Mouse (Mus musculus) kidney, embryonic 16.5 days (tissue): ENCODE measurements at regions not wholly inside any gene's neighbourhood (a gene's known extent, or its start where the extent isn't known, plus 50 kb on each side); places are given as distances from the start of the nearest gene placed in this dataset.
A peak's percentile ranks its signal among the peaks of the same experiment; 100 is the strongest.

Experiments used
- ATAC-seq: fragments of 200-750 bp; cut with Nextera tagmentation; 2 replicates; pipeline ENCODE4 v1.8.0; 2017; ENCODE audit warnings: moderate TSS enrichment; ENCODE audit not compliant: low FRiP score, low TSS enrichment
- H3K27ac ChIP-seq: fragments of 300-500 bp; sonication (generic); 2 replicates; pipeline ENCODE4 v1.5.1; 2014; ENCODE audit warnings: low read length
- H3K27me3 ChIP-seq: fragments of 300-500 bp; sonication (generic); 2 replicates; pipeline ENCODE4 v1.6.1; 2014; ENCODE audit warnings: low read length, control low read depth, mixed read lengths; ENCODE audit not compliant: insufficient read depth
- H3K36me3 ChIP-seq: fragments of 300-500 bp; sonication (generic); 2 replicates; pipeline ENCODE4 v1.6.1; 2014; ENCODE audit warnings: low read length, control low read depth, mixed read lengths; ENCODE audit not compliant: insufficient read depth
- H3K4me1 ChIP-seq: fragments of 300-500 bp; sonication (generic); 2 replicates; pipeline ENCODE4 v1.6.1; 2014; ENCODE audit warnings: low read length, control low read depth, mixed read lengths; ENCODE audit not compliant: insufficient read depth
- H3K4me2 ChIP-seq: fragments of 300-500 bp; sonication (generic); replicated peaks from 2 replicates; pipeline ENCODE4 v1.6.1; 2014; ENCODE audit warnings: low read depth, low read length
- H3K4me3 ChIP-seq: fragments of 300-500 bp; sonication (generic); 2 replicates; pipeline ENCODE4 v1.5.1; 2014; ENCODE audit warnings: mild to moderate bottlenecking, low read length
- H3K9ac ChIP-seq: fragments of 300-500 bp; sonication (generic); replicated peaks from 2 replicates; pipeline ENCODE4 v1.6.1; 2014; ENCODE audit warnings: low read length
- H3K9me3 ChIP-seq: fragments of 300-500 bp; sonication (generic); 2 replicates; pipeline ENCODE4 v1.6.1; 2016; ENCODE audit warnings: low read length, control low read depth
- whole genome bisulfite sequencing: fragments of 180-500 bp; shearing (Covaris S2); extraction: QIAGEN DNeasy Blood & Tissue Kit; methylation state at CpG from one replicate; pipeline ENCODE4 v1.1.7; 2014; 5-methylcytosine and 5-hydroxymethylcytosine counted together

DNA sequence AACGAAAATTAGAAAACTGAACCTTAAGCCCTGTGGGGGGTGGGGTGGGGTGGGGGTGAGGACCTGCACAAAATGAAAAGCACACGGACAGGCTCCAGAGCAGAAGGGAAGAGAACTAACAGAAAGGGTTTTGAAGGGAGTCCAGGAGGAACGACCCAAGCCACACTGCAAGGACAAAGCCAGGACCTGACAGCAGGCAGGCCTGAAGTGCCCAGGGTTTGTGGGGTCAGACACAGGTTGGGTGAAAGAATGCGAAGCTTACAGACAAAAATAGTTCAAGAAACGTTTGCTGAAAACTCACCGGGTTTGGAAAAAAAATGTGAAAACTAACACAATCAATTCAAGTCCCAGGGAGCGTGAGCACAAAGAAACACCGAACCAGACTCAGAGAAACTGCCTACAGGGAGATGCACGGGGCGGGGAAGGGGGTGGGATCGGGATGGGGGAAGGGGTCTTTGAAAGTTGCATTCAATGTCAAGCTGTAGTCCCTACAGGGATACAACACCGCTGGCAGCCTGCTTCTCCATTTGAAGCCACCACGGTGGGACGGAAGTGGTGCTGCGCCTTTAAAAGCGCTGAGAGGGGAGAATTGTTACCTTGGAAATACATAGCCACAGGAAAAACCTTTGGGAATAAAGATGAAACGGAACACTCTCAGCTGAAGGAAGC is 618.9 kb upstream of the Fam19a5 start:
- Histone ChIP-seq H3K4me1 (0 out of 2 replicates have a peak, but pooled peaks cover 3% of the 10 kb centered on the region), H3K27ac (no peak overlapping the region), H3K36me3 (no peaks in the 10 kb centered on the region), H3K9me3 (no peaks in the 10 kb centered on the region), H3K4me2 (0 out of 2 replicates have a peak overlapping the region, but pooled peaks have one; percentile 1), H3K27me3 (no peaks in the 10 kb centered on the region), H3K9ac (no peak overlapping the region), H3K4me3 (no peak overlapping the region)
- no peak for ATAC-seq
- 15% methylated on average over 17 of the region's 17 CpGs for WGBS

DNA sequence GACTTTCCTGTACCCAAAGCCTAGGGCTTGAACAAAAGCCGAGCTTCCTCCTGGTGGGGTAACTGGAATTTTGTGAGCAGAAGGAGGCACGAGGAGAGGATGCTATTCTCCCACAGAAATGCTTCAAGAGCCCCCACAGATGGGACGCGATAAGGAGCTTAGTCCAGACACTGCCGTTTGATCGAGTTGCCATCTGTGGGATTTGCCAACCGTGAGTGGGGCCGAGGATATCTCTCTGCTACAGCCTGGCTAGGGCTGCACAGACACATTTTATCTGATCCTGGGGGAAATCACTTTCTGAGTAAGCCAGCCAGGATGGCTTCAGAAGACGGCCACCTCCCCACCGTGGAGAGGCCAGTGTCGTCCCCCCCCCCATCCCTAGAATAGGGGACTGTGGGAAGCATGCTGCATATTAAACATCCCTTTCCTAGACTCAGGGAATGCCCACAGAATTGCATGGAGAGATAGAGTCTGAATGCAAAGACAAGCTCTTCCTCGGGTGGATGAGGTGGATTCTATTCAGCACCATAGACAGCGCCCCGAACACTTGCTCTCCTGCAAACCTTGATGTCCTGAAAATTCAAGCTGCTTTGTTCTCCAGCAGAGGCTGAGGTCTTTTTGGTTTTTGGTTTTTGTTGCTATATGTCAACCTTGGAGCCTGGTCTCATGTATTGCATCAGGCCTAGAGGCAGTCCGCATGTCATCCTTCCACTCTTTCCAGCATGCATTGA is 611.6 kb upstream of the Fam19a5 start:
- 55% methylated on average over 15 of the region's 15 CpGs for WGBS

DNA sequence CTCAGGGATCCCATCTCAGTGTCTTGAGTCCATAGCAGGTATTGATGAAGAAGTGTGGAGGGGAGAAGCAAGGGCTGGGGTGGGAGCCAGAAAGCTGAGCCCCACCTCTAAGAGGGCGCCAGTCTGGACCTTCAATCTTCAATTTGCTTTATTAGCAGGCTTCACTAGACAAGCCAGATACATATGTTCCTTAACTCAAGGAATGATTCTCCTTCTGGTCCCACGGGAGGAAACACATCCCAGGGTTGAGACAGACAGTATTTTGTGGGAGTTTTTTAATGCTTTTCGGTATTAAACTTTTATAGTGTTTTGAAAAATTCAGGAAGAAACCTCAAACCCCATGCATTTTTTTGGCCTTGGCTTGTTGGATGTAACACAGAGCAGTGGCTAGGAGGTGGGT is 606.7 kb upstream of the Fam19a5 start:
- ATAC-seq = no peak
- no peak overlapping the region for H3K4me3 ChIP-seq
- no peaks in the 10 kb centered on the region for H3K9me3 ChIP-seq
- WGBS = 80% methylated on average over 3 of the region's 3 CpGs
- no peak overlapping the region for H3K4me2 ChIP-seq
- no peaks in the 10 kb centered on the region for H3K27me3 ChIP-seq
- no peaks in the 10 kb centered on the region for H3K4me1 ChIP-seq
- no peaks in the 10 kb centered on the region for H3K36me3 ChIP-seq
- no peak overlapping the region for H3K27ac ChIP-seq
- H3K9ac ChIP-seq = no peak overlapping the region

More for the DNA sequence above, 611.6 kb upstream of the Fam19a5 start:
- no peaks in the 10 kb centered on the region for H3K9me3 ChIP-seq
- H3K36me3 ChIP-seq = no peaks in the 10 kb centered on the region
- H3K27ac ChIP-seq = no peak overlapping the region
- H3K4me1 ChIP-seq = no peaks in the 10 kb centered on the region
- H3K9ac ChIP-seq = no peak overlapping the region
- no peak for ATAC-seq
- no peak overlapping the region for H3K4me2 ChIP-seq
- no peaks in the 10 kb centered on the region for H3K27me3 ChIP-seq
- no peak overlapping the region for H3K4me3 ChIP-seq

DNA sequence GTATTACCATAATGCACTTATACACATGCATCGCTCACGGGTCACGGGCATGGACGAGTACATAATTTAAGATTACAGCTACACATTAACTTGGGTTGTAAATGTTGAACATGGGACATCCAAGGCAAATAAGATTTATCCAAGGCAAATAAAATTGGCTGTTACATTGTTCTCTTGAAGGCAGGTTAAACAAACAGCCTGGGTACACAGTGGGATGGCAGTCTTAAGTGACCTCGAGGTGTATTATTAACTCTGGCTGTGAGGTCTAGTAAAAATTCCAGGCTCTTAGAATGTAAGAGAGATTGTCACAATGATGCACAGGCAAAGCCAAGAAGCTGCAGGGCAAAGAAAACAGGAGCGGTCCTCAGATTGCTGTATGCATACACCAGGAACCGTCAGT is 599.6 kb upstream of the Fam19a5 start:
- Histone ChIP-seq H3K27me3 (no peaks in the 10 kb centered on the region), H3K36me3 (no peaks in the 10 kb centered on the region), H3K4me2 (no peak overlapping the region), H3K4me3 (no peak overlapping the region), H3K9ac (no peak overlapping the region), H3K4me1 (no peaks in the 10 kb centered on the region), H3K27ac (no peak overlapping the region), H3K9me3 (no peaks in the 10 kb centered on the region)
- WGBS = 53% methylated on average over 7 of the region's 7 CpGs
- ATAC-seq = no peak

DNA sequence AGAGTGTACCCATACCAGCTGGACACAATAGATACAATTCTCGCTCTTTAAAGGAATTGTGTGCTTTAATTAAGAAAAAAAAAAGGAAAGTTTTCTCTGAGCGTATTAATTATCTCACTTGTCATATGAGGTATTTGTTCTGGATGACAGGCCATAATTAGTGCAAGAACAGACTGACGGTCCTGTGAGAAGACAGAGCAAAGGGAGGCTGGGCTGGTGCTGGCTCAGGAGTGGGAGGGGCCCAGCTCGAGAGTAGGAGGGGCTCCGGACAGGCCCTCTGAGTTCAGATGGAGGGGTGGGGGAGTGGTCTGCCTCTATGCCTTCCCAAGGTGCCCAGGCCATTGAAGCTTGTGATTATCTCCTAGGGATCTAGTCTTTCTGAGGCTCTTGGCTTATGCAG is 591.5 kb upstream of the Fam19a5 start:
- Histone ChIP-seq H3K4me3 (no peak overlapping the region), H3K9ac (no peak overlapping the region), H3K4me1 (no peaks in the 10 kb centered on the region), H3K27ac (no peak overlapping the region), H3K36me3 (no peaks in the 10 kb centered on the region), H3K4me2 (no peak overlapping the region), H3K9me3 (no peaks in the 10 kb centered on the region), H3K27me3 (no peaks in the 10 kb centered on the region)
- WGBS = 66% methylated on average over 5 of the region's 5 CpGs
- no peak for ATAC-seq

DNA sequence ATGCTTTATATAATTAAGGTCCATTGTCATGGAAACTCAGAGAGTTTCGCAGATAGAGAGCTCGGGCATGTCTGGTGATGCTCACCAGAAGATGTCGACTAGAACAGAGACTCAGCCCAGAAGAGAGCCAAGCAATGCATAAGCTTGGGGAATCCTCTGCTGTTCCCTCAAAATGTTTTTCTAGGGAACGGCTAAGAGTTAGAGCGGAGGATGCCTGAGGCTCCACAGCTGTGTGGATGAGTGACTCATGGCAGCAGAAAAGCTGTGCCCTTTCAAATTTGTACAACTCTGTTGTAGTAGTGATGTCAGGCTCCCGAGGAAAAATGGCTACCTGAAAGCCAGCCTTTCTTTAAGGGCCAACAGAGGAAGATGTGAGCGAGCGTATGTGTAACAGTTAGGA is 586.2 kb upstream of the Fam19a5 start:
- no peaks in the 10 kb centered on the region for H3K27me3 ChIP-seq
- no peak overlapping the region for H3K4me3 ChIP-seq
- WGBS = 82% methylated on average over 8 of the region's 8 CpGs
- no peak overlapping the region for H3K27ac ChIP-seq
- H3K9me3 ChIP-seq = no peaks in the 10 kb centered on the region
- no peak overlapping the region for H3K4me2 ChIP-seq
- H3K9ac ChIP-seq = no peak overlapping the region
- no peaks in the 10 kb centered on the region for H3K4me1 ChIP-seq
- H3K36me3 ChIP-seq = no peaks in the 10 kb centered on the region
- no peak for ATAC-seq

DNA sequence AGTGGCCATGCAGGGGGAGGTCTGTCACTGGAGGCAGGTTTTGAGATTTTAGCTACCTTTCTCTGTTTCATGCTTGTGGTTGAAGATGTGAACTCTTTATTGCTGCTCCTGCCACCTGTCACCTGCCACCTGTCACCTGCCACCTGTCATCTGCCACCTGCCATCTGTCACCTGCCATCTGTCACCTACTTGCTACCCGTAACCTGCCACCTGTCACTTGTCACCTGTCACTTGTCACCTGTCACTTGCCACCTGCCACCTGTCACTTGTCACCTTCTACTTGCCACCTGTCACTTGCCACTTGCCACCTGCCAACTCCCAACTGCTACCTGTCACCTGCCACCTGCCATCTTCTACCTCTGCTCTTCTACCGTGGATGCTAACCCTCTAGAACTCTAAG is 581.2 kb upstream of the Fam19a5 start:
- no peaks in the 10 kb centered on the region for H3K4me1 ChIP-seq
- H3K4me3 ChIP-seq = no peak overlapping the region
- H3K9me3 ChIP-seq = no peaks in the 10 kb centered on the region
- no peaks in the 10 kb centered on the region for H3K27me3 ChIP-seq
- no peak overlapping the region for H3K4me2 ChIP-seq
- no peak for ATAC-seq
- no peak overlapping the region for H3K27ac ChIP-seq
- H3K36me3 ChIP-seq = no peaks in the 10 kb centered on the region
- 85% methylated on average over 2 of the region's 2 CpGs for WGBS
- H3K9ac ChIP-seq = no peak overlapping the region

DNA sequence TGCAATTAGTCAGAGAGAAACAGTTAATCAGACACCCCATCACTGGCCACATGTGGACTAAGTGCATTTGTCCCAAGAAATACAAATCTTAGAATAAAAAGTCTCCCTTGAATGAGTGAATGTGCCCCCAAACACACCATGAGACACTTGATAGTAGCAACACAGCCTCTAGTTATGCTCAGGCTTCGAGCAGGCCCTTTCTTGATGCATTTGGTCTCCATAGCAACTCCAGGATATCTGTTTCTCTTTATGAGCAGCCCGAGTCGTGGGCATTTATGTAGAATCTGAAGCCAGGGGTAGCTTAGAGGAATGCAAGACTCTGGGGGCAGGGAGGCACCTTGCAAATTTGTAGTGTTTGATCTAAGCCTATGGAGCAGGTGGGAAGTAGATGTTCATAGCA is 580.6 kb upstream of the Fam19a5 start:
- no peak overlapping the region for H3K4me3 ChIP-seq
- ATAC-seq = no peak
- no peak overlapping the region for H3K9ac ChIP-seq
- H3K4me2 ChIP-seq = no peak overlapping the region
- WGBS = 23% methylated on average over 3 of the region's 3 CpGs
- no peaks in the 10 kb centered on the region for H3K4me1 ChIP-seq
- no peaks in the 10 kb centered on the region for H3K27me3 ChIP-seq
- no peaks in the 10 kb centered on the region for H3K36me3 ChIP-seq
- H3K27ac ChIP-seq = no peak overlapping the region
- no peaks in the 10 kb centered on the region for H3K9me3 ChIP-seq

DNA sequence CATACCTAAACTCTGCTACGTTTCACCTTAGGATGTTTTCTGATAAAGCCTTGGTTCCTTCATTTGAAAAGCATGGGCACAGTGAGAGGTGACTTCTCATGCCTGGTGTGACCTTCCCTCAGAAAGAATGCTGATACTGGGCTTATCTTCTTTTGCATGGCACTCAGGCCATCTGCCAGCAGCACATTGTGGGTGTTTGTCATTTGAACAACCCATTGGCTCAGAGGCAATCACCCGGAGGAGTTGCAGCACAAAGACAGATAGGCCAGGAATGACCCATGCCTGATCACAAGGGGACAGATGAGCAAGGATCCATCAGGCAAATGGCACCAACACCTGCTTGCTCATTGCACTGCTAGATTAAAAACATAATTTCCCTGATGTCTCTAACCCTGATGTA is 572.7 kb upstream of the Fam19a5 start:
- H3K4me1 ChIP-seq = no peaks in the 10 kb centered on the region
- no peak overlapping the region for H3K27ac ChIP-seq
- ATAC-seq = no peak
- H3K36me3 ChIP-seq = no peaks in the 10 kb centered on the region
- H3K4me2 ChIP-seq = no peak overlapping the region
- no peak overlapping the region for H3K9ac ChIP-seq
- no peaks in the 10 kb centered on the region for H3K27me3 ChIP-seq
- no peaks in the 10 kb centered on the region for H3K9me3 ChIP-seq
- WGBS = 83% methylated on average over 2 of the region's 2 CpGs
- no peak overlapping the region for H3K4me3 ChIP-seq

DNA sequence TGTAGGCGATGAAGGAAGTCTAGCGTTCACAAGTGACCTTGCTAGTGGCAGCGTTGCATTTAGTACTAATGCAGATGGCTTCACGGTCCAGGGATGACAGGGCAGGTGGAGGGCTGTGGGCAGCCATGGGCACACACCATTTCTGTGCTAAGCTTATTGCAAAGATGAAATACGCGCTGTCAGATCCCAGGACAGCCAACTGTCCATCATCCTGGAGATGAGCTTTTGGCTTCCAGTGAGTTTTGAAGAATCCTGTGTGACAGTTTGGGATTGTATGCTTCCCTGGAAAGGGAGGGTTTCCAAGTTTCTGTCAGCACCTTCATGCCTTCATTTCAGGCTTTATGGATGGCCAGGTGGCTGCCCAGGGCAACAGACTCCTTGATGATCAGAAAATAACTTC is 547.9 kb upstream of the Fam19a5 start:
- no peak for ATAC-seq
- Histone ChIP-seq H3K27me3 (no peaks in the 10 kb centered on the region), H3K4me1 (no peaks in the 10 kb centered on the region), H3K36me3 (no peaks in the 10 kb centered on the region), H3K4me2 (no peak overlapping the region), H3K9me3 (peaks cover 6% of the 10 kb centered on the region), H3K9ac (no peak overlapping the region), H3K27ac (no peak overlapping the region), H3K4me3 (no peak overlapping the region)
- whole genome bisulfite sequencing = 74% methylated on average over 6 of the region's 6 CpGs
